Mouse (Mus musculus) cerebellum, adult 2 months (tissue): ENCODE data around the gene AB124611.
"Not testable (repeated sequence)": the region's sequence is repeated elsewhere in the genome, so short reads cannot be mapped to it uniquely, and the experiment has no call there.

Experiments
- CTCF ChIP-seq: fragments of 200-500 bp; IDR thresholded peaks from 2 replicates; pipeline ENCODE4 v1.5.1; 2011; ENCODE audit warnings: low read depth, mild to moderate bottlenecking, control low read depth, low read length, moderate library complexity, borderline replicate concordance; ENCODE audit not compliant: insufficient read depth
- POLR2A ChIP-seq: fragments of 200-500 bp; IDR thresholded peaks from 2 replicates; pipeline ENCODE4 v1.6.1; 2011; ENCODE audit warnings: low read length, control low read depth, borderline replicate concordance; ENCODE audit not compliant: insufficient read depth

GRCm38 (mm10) chr9:21594350-21594749 is 68.4 kb downstream of the AB124611 start:
- TF ChIP-seq CTCF, POLR2A: not testable (repeated sequence)
